Mouse (Mus musculus): ENCODE results near the gene Gm49368.

The Gm49368 gene

DNA sequence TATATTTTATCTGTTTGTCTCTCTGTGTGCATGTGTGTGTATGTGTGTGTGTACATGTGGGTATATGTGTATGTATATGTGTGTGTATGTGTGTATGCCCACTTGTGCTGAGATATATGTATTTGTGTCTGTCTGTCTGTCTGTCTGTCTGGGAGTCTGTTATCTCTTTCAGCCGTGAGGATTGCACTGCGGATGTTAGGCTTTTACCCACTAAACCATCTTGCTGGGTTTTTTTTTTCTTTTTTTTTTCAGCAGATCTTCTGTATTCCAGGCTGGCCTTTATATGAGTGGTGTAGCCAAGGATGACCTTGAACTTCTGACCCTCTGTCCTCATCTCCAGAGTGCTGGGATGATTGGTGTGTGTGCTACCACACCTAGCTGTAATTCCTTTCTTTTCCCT is 13.2 kb upstream of the Gm49368 start:
- TF ChIP-seq GATA4 (IDR thresholded peaks at IDR 0.05; ENCODE audit: insufficient replicate concordance, low read length), result no peak

DNA sequence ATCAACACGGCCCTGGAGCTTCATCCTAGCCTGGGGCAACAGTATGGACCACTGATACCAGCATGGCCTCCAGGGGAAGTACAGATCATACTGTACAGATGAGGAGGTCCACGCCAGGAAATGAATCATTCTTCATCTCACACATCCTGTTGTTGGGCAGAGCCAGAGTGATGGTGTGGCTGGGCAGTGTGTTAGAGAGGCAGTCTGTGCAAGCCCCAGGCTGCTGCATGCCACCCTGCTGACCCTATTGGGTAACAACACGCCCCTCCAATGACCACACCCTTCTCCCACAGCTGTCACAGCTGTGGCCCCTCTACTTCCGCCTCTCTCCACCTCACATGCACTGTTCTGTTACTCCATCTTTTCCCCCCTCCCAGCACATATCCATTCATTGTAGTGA is 11.7 kb upstream of the Gm49368 start:
- TF ChIP-seq GATA4 (IDR thresholded peaks at IDR 0.05; ENCODE audit: insufficient replicate concordance, low read length), result no peak

DNA sequence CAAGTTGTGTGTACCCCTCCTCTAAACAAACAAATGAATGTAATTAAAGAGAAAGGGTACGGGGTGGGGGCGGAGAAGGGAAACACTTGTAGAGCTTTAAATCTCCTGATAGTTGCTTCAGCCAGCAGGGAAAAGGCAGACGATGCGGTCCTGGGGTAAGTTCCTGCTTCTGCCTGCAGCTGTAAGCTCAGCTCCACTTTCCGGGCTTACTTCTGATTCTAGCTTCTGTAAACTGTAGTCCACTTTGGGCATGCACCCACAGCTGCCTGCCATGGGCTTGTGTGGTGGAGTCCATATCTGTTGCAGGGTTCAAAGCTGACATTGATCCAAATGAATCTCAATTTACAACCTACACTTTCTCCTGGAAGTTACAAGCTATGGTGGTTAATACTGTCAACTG is 9.4 kb upstream of the Gm49368 start:
- no peak for TF ChIP-seq GATA4 (IDR thresholded peaks at IDR 0.05; ENCODE audit: insufficient replicate concordance, low read length)

DNA sequence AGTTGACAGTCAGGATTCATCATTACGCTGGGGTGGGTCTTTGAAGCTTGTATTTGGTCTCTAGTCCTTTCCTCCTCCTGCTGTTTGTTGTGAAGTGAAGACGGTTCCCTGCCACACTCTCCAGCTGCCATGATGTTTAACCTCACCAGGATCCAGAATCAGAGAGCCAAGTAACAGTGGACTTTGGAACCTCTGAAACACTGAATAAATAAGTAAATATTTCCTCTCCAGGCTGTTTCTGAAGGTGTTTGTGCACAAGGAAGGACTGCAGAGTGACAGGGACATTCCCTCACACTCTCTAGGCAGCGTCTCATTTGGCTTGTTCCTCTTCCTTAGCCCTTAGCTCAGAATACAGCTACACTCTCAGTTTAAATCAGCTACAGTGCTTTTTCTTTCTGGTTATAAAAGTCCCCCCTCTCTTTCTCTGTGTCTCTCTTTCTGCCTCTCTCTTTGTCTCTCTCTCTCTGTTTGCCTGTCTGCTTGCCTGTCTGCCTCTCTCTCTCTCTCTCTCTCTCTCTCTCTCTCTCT is 5.5 kb upstream of the Gm49368 start:
- TF ChIP-seq GATA4 (IDR thresholded peaks at IDR 0.05; ENCODE audit: insufficient replicate concordance, low read length), result no peak

DNA sequence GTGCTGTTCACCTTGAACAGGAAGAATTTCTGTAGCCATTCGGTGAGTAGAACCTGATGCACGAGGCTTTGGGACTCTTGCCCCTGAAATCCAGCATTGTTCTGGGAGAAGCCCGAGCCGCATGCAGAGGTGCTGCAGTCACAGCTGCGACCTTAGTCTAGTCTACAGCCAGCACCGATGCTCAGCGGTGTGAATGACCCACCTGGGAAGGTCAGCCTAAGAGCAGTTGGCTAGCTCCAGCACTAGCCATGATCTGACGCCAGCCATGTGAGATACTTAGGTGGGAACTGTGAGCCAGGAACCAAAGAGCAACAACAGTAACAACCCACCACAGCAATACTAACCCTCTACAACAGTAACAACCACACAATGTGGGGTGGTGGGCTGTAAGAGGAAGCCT is 4.6 kb upstream of the Gm49368 start:
- no peak for TF ChIP-seq GATA4 (IDR thresholded peaks at IDR 0.05; ENCODE audit: insufficient replicate concordance, low read length)

DNA sequence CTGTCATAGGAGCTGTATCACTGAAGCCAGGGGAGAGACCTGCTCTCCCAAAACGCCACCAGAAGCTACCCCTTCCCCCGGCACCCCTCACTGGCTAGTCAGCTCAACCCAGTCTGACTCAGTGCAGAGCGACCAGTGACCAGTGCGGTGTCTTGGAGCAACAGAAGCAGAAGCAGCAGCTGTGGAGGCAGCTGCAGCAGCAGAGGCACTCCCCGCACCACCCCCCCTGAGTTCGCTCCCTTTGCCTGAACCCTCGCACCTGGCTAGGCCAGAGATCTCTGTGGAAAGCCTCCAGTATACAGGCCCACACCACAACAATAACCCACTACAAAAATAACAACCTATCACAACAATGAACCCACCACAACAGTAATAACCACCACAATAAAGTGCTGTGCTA is 3.9 kb upstream of the Gm49368 start:
- TF ChIP-seq GATA4 (IDR thresholded peaks at IDR 0.05; ENCODE audit: insufficient replicate concordance, low read length), result no peak

DNA sequence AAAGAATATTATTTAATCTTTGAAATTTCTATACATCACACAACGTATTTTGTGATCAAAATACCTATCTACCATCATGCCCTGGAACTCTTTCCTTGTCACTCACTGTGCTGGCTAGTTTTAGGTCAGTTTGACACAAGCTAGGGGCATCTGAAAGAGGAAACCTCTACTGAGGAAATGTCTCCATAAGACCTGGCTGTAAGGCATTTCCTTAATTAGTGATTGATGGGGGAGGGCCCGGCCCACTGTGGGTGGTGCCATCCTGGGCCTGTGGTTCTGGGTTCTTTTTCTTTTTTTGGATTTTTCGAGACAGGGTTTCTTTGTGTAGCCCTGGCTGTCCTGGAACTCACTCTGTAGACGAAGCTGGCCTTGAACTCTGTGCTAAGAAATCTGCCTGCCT is 3.4 kb upstream of the Gm49368 start:
- TF ChIP-seq GATA4 (IDR thresholded peaks at IDR 0.05; ENCODE audit: insufficient replicate concordance, low read length), result no peak

DNA sequence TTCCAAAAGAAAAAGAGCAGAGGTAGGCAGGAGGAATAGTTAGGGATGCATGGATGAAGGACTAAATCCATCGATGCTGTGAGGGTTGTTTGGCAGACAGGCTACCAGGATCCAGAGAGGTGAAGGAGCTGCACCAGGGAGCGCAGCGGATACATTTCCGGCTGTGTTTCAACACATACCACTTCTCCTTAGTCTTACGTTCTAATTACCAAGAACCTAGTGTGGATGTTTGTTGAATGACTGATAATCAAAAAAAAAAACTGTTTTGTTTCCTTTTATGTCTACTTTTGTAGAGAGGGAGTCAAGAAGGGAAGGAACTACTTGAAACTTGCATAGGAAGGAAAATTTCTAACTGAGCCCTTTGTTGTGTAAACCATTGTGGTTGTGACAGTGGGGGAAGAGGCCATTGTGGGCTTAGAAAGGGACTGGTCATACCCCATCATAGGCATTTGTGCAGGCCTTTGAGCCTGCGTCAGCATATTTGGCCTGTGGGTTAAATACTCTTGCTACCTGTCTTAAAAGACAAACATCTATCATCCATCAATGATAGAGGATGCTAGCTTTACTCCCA is 813 bp downstream of the Gm49368 start:
- TF ChIP-seq GATA4 (IDR thresholded peaks at IDR 0.05; ENCODE audit: insufficient replicate concordance, low read length), result no peak

DNA sequence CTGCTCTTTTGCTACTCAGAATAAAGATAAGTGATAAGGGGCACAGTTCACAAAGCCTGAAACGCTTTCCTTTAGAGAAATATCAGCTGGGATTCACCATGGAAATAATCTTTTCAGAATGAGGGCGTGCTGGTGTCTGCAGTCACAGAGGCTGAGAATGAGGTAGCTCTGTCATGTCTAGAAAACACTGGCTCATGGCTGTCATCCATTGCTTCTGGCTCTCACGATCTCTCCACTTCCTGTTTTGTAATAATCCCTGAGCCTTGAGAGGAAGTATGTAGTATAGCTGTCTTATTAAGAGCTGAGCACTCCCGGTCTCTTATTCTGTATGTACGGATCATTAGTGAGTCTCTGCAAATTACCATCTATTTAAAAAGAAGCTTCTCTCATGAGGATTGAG is 3.1 kb downstream of the Gm49368 start:
- TF ChIP-seq GATA4 (IDR thresholded peaks at IDR 0.05; ENCODE audit: insufficient replicate concordance, low read length), result no peak

DNA sequence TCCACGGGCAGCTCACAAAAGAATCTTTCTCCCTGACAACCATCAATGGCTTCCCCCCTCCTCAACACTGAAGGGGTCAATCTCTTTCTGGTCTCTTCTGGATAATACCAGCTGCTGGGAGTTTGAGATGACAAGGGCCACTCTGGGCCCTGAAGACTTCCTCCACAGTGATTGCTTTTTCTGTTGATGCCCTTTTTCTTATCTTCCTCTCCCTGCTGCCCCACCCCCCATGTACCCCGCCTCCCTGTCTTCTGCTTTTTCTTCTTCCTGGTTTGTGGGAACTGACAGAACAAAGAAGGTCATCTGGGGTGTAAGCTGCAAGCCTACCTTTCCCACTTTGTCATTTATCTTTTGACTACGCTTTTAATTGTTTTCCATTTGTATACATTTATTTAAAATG is 5.4 kb downstream of the Gm49368 start:
- no peak for TF ChIP-seq GATA4 (IDR thresholded peaks at IDR 0.05; ENCODE audit: insufficient replicate concordance, low read length)

DNA sequence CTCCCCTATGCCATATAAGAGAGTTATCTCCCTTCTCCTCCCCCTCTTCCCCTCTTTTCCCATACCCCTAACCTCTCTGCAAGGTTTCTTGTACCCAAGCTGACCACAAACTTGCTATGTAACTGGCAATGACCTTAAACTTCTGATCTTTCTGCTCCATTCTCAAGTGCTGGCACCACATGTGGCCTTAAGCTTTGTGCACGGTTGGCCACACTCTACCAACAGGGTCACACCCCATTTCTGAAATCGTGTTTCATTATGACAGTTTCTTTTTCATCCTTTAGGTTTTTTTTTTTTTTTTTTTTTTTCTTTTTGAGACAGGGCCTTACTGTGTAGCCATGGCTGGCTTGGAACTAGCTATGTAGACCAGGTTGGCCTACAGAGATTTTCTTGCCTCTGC is 7.4 kb downstream of the Gm49368 start:
- TF ChIP-seq GATA4 (IDR thresholded peaks at IDR 0.05; ENCODE audit: insufficient replicate concordance, low read length), result no peak

DNA sequence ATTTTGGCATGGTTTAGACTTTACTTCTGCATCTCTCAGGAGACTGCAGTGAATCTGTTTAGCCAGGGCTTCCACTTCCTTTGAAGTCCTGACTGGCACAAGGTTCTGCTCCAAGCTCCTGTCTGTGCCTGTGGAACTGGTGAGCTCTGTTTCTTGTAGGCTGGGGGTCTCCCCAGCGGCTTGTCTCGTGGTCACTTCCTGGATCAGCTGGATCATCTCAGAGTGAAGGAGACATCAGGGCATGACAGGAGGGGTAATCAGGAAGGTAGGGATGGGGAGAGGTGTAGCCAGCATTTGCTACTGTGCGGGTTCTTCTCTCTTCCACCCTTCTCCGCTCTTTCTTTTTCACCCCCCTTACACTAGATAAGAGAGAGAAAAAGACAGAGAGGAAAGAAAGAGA is 9.3 kb downstream of the Gm49368 start:
- TF ChIP-seq GATA4 (IDR thresholded peaks at IDR 0.05; ENCODE audit: insufficient replicate concordance, low read length), result no peak

DNA sequence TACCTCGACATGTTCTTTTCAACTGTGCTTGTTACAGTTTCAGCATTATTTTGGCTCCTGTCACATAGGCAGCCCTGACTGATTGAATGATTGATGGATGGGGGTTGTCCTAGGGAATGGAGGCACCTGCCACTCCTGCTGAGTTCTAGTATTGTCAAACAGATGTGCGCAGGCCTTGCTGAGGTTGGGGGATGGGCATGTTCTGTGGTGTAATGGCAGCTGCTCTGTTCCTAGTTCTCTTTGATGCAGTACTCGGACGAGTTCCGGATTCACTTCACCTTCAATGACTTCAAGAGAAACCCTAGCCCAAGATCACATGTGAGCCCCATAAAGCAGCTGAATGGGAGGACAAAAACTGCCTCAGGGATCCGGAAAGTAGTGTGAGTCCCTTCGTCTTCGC is 17.5 kb downstream of the Gm49368 start:
- no peak for TF ChIP-seq GATA4 (IDR thresholded peaks at IDR 0.05; ENCODE audit: insufficient replicate concordance, low read length)

DNA sequence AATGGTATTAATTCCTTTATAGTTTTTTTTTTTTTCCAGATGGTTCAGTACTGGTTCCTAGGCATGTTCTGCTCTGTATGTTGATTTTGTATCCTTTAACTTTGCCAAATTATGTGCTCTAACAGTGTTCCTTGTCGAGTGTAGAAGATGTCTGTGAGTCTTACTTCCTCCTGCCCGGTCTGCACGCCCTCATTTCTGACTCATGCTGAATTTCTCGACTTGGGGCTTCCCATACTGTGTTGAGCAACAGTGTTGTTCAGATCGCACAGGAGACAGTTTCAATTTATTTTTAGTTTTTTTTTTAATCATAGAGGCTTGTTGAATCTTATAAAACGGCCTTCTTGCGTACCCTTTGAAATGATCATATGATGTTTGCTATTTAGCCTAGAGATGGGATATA is 26.7 kb downstream of the Gm49368 start:
- TF ChIP-seq GATA4 (IDR thresholded peaks at IDR 0.05; ENCODE audit: insufficient replicate concordance, low read length), result no peak

DNA sequence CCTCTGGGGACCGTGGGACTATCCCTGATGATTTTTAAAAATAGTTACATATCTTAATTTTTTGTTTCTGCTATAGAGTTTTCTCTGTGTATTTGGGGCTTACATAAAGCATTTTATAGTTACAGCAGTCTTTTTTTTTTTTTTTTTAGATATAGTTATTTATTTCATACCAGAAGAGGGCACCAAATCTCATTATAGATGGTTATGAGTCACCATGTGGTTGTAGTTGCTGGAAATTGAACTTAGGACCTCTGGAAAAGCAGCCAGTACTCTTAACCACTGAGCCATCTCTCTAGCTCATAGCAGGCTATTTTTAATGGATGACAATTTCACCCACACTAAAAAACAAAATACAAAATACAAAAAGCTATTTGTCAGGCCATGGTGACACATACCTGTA is 35.7 kb downstream of the Gm49368 start:
- TF ChIP-seq GATA4 (IDR thresholded peaks at IDR 0.05; ENCODE audit: insufficient replicate concordance, low read length), result no peak

DNA sequence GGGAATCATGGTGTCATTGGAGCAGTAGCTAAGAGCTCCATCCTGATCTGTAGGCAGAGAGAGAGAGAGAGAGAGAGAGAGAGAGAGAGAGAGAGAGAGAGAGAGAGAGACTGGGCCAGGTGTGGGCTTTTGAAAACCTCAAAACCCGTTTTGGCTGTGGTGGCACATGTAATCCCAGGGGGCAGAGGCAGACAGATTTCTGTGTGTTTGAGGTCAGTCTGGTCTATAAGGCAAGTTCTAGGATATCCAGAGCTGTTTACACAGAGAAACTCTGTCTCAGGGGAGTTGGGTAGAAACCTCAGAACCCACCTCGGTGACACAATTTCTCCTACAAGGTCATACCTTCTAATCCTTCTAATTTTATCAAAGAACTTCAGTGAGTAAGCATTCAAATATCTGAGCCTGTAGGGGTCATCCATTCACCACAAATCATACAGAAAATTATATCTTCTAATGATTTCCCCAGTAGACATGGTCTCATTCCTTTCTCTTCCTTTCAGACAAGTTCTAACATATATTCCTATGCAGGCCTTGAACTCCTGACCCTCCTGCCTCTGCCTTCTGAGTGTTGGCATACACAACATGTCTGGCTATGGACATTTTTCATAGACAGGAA is 38.4 kb downstream of the Gm49368 start:
- TF ChIP-seq GATA4 (IDR thresholded peaks at IDR 0.05; ENCODE audit: insufficient replicate concordance, low read length), result no peak

DNA sequence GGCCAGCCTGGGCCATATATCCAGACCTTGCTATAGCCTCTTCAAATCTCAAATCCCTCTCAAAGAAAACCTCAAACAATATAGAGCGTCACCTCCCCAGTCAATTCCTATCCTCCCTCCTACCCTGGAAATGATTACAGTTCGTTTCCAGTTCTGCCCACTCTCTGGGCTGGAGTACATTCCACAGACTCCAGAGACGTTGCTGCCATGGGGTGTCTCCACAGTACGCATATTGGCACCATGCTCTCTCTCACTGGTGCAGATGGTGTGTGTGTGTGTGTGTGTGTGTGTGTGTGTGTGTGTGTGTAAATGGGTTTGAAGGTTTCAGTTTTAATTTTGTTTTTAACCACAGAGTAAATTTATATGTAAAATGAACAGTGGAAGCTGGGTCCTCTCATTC is 42.8 kb downstream of the Gm49368 start:
- TF ChIP-seq GATA4 (IDR thresholded peaks at IDR 0.05; ENCODE audit: insufficient replicate concordance, low read length), result no peak
